Mouse (Mus musculus) kidney, adult 9 months (tissue): Measurements from ENCODE around the gene Cmah.

Source experiments
- DNase-seq: peaks from one replicate; pipeline ENCODE4 v3.0.0; 2022

Gene Cmah

GRCm38 (mm10) chr13:24418814-24419213 lies 91.6 kb downstream of the Cmah start:
- no peak for DNase-seq

GRCm38 (mm10) chr13:24419560-24420250 lies 92.5 kb downstream of the Cmah start:
- no peak for DNase-seq

- no peak for DNase-seq
Observed at GRCm38 (mm10) chr13:24421987-24422386, 94.8 kb downstream of the Cmah start.

- no peak for DNase-seq
Observed at GRCm38 (mm10) chr13:24430215-24430614, 103.0 kb downstream of the Cmah start.

GRCm38 (mm10) chr13:24431593-24431992 lies 104.4 kb downstream of the Cmah start:
- no peak for DNase-seq

GRCm38 (mm10) chr13:24442272-24442671 lies 115.1 kb downstream of the Cmah start:
- DNase-seq = peak; percentile 30

GRCm38 (mm10) chr13:24443763-24444347 lies 116.7 kb downstream of the Cmah start:
- DNase-seq = no peak

GRCm38 (mm10) chr13:24444709-24445108 lies 117.5 kb downstream of the Cmah start:
- peak; percentile 9 for DNase-seq

- DNase-seq = no peak
Observed at GRCm38 (mm10) chr13:24445166-24445565, 118.0 kb downstream of the Cmah start.

GRCm38 (mm10) chr13:24446081-24446480 lies 118.9 kb downstream of the Cmah start:
- no peak for DNase-seq

GRCm38 (mm10) chr13:24447043-24447442 lies 119.8 kb downstream of the Cmah start:
- DNase-seq = no peak

- DNase-seq = no peak
Observed at GRCm38 (mm10) chr13:24448578-24448977, 121.4 kb downstream of the Cmah start.

GRCm38 (mm10) chr13:24451455-24451854 lies 124.3 kb downstream of the Cmah start:
- no peak for DNase-seq

- DNase-seq = no peak
Observed at GRCm38 (mm10) chr13:24453737-24454136, 126.5 kb downstream of the Cmah start.

- no peak for DNase-seq
Observed at GRCm38 (mm10) chr13:24456385-24456784, 129.2 kb downstream of the Cmah start.

- no peak for DNase-seq
Observed at GRCm38 (mm10) chr13:24460517-24460916, 133.3 kb downstream of the Cmah start.

- DNase-seq = no peak
Observed at GRCm38 (mm10) chr13:24463767-24464166, 136.6 kb downstream of the Cmah start.

- DNase-seq = no peak
Observed at GRCm38 (mm10) chr13:24466027-24466426, 138.8 kb downstream of the Cmah start.

- DNase-seq = no peak
Observed at GRCm38 (mm10) chr13:24467806-24468205, 140.6 kb downstream of the Cmah start.

GRCm38 (mm10) chr13:24477564-24477963 lies 150.4 kb downstream of the Cmah start:
- DNase-seq = no peak

- no peak for DNase-seq
Observed at GRCm38 (mm10) chr13:24479516-24479915, 152.3 kb downstream of the Cmah start.

GRCm38 (mm10) chr13:24480824-24481223 lies 153.6 kb downstream of the Cmah start:
- DNase-seq = no peak

GRCm38 (mm10) chr13:24481615-24482295 lies 154.6 kb downstream of the Cmah start:
- DNase-seq = peak; percentile 54

GRCm38 (mm10) chr13:24483691-24484090 lies 156.5 kb downstream of the Cmah start:
- DNase-seq = no peak
